8 mouse cellular contexts compared by ENCODE assay signal in genomic region chr14:110754484-110755307, GRCm38 (mm10). TPM values are rescaled to one million over a fixed set of nuclear protein-coding genes. Genes with fewer than 3 reads are reported as not detected.
DNase-seq lines count a peak whose midpoint lies in the region; ATAC-seq and TF ChIP-seq lines count a peak whose summit lies in the region.

TSS of gene Slitrk6 (minus strand) at chr14:110755149.

- peak within 1 kb of the TSS; percentile 7; the same call in 1 of the 2 replicates for H3K4me2 ChIP-seq in heart, postnatal 0 days (ENCODE audit: low read depth, low read length)
- peak within 1 kb of the TSS; percentile 55 for H3K4me2 ChIP-seq in embryonic facial prominence, embryonic 13.5 days
- H3K4me2 ChIP-seq in kidney, embryonic 14.5 days (replicated peaks; ENCODE audit: low read depth, low read length) = peak within 1 kb of the TSS; percentile 36
- peak within 1 kb of the TSS; percentile 37 for H3K4me2 ChIP-seq in midbrain, embryonic 11.5 days

- no peak within 1 kb of the TSS for H3K27ac ChIP-seq in heart, postnatal 0 days (ENCODE audit: low read depth)
- peak within 1 kb of the TSS; percentile 88 for H3K27ac ChIP-seq in embryonic facial prominence, embryonic 13.5 days
- no peak within 1 kb of the TSS for H3K27ac ChIP-seq in kidney, embryonic 14.5 days (ENCODE audit: low read depth, low read length)
- H3K27ac ChIP-seq in midbrain, embryonic 11.5 days (ENCODE audit: low read depth, low read length) = no peak within 1 kb of the TSS

- ATAC-seq in heart, postnatal 0 days (ENCODE audit: insufficient read depth, low read depth) = no peak; the same call in 1 of the 2 replicates
- peak; percentile 84 for ATAC-seq in embryonic facial prominence, embryonic 13.5 days (ENCODE audit: insufficient number of reproducible peaks, insufficient read depth, low FRiP score, low TSS enrichment, low read depth)
- peak; percentile 83 for ATAC-seq in kidney, embryonic 14.5 days (ENCODE audit: low FRiP score, low TSS enrichment)
- peak; percentile 85 for ATAC-seq in midbrain, embryonic 11.5 days (ENCODE audit: low FRiP score)
- ATAC-seq in activated CD4-positive, CD25-positive, alpha-beta regulatory T cell, adult 4 months = no peak

- H3K9ac ChIP-seq in heart, postnatal 0 days (replicated peaks; ENCODE audit: low read depth, low read length) = no peak within 1 kb of the TSS
- peak within 1 kb of the TSS; percentile 74 for H3K9ac ChIP-seq in embryonic facial prominence, embryonic 13.5 days
- H3K9ac ChIP-seq in kidney, embryonic 14.5 days (ENCODE audit: low read depth, low read length) = peak within 1 kb of the TSS; percentile 23; the same call in 1 of the 2 replicates
- H3K9ac ChIP-seq in midbrain, embryonic 11.5 days (ENCODE audit: low read length) = no peak within 1 kb of the TSS; the same call in 1 of the 2 replicates

- peak; percentile 49 for TF ChIP-seq CTCF in heart, postnatal 0 days (IDR thresholded peaks at IDR 0.05; ENCODE audit: low read depth)

- no peaks in the 10 kb centered on the region for H3K36me3 ChIP-seq in heart, postnatal 0 days (replicated peaks; ENCODE audit: control insufficient read depth, insufficient read depth, low read length)
- H3K36me3 ChIP-seq in embryonic facial prominence, embryonic 13.5 days = peaks cover 21% of the 10 kb centered on the region
- H3K36me3 ChIP-seq in kidney, embryonic 14.5 days (ENCODE audit: control insufficient read depth, insufficient read depth, low read length) = 0 out of 2 replicates have a peak, but pooled peaks cover 5% of the 10 kb centered on the region
- no peaks in the 10 kb centered on the region for H3K36me3 ChIP-seq in midbrain, embryonic 11.5 days (ENCODE audit: control insufficient read depth, insufficient read depth, low read length)

- no peak for TF ChIP-seq EP300 in heart, postnatal 0 days (IDR thresholded peaks at IDR 0.05; ENCODE audit: low read depth)

- H3K27me3 ChIP-seq in heart, postnatal 0 days (ENCODE audit: control insufficient read depth, insufficient read depth, low read length) = no peaks in the 10 kb centered on the region
- no peaks in the 10 kb centered on the region for H3K27me3 ChIP-seq in embryonic facial prominence, embryonic 13.5 days
- no peaks in the 10 kb centered on the region for H3K27me3 ChIP-seq in kidney, embryonic 14.5 days (ENCODE audit: control insufficient read depth, insufficient read depth, low read length)
- H3K27me3 ChIP-seq in midbrain, embryonic 11.5 days (ENCODE audit: control insufficient read depth, insufficient read depth, low read length) = no peaks in the 10 kb centered on the region

- H3K4me3 ChIP-seq in heart, postnatal 0 days (ENCODE audit: low read depth, low read length) = peak within 1 kb of the TSS; percentile 16
- peak within 1 kb of the TSS; percentile 49 for H3K4me3 ChIP-seq in embryonic facial prominence, embryonic 13.5 days
- peak within 1 kb of the TSS; percentile 32 for H3K4me3 ChIP-seq in kidney, embryonic 14.5 days (ENCODE audit: low read length)
- H3K4me3 ChIP-seq in midbrain, embryonic 11.5 days (ENCODE audit: low read depth, low read length) = peak within 1 kb of the TSS; percentile 23

- no peaks in the 10 kb centered on the region for H3K9me3 ChIP-seq in heart, postnatal 0 days (replicated peaks; ENCODE audit: control insufficient read depth, low read length)
- H3K9me3 ChIP-seq in embryonic facial prominence, embryonic 13.5 days = peaks cover 12% of the 10 kb centered on the region
- no peaks in the 10 kb centered on the region for H3K9me3 ChIP-seq in kidney, embryonic 14.5 days (ENCODE audit: control insufficient read depth, low read length)
- no peaks in the 10 kb centered on the region for H3K9me3 ChIP-seq in midbrain, embryonic 11.5 days (ENCODE audit: control insufficient read depth, low read length)

- no peaks in the 10 kb centered on the region for H3K4me1 ChIP-seq in heart, postnatal 0 days (ENCODE audit: control insufficient read depth, insufficient read depth)
- H3K4me1 ChIP-seq in embryonic facial prominence, embryonic 13.5 days = no peaks in the 10 kb centered on the region
- H3K4me1 ChIP-seq in kidney, embryonic 14.5 days (ENCODE audit: control insufficient read depth, insufficient read depth, low read length) = no peaks in the 10 kb centered on the region
- no peaks in the 10 kb centered on the region; the same call in 1 of the 2 replicates for H3K4me1 ChIP-seq in midbrain, embryonic 11.5 days (ENCODE audit: control insufficient read depth, insufficient read depth, low read length)

- peak; percentile 10 for DNase-seq in heart, postnatal 0 days (ENCODE audit: low spot score)
- no peak for DNase-seq in heart, postnatal 4 days
- DNase-seq in midbrain, embryonic 11.5 days (ENCODE audit: low spot score, missing footprints) = peak; percentile 92
- DNase-seq in spleen, postnatal 14 days (ENCODE audit: low spot score in 2 of 2) = no peak
- DNase-seq in adrenal gland, postnatal 10 days = no peak

- 54% methylated on average over 11 of the region's 11 CpGs for WGBS in heart, postnatal 0 days
- WGBS in embryonic facial prominence, embryonic 13.5 days = 11% methylated on average over 11 of the region's 11 CpGs
- WGBS in kidney, embryonic 14.5 days = 41% methylated on average over 11 of the region's 11 CpGs
- WGBS in midbrain, embryonic 11.5 days = 30% methylated on average over 11 of the region's 11 CpGs

RNA-seq across cellular contexts. Expression of gene Slitrk6, which starts in this region (rescaled TPM):
- total RNA-seq in heart, postnatal 0 days (2014; rRNA removed; ENCODE audit: low replicate concordance) = 0.35 and 1.1 TPM in 2 replicates
- 0.79 and 1.1 TPM in 2 replicates for polyA plus RNA-seq in heart, postnatal 0 days (2015; fragmentation: Nextera tagmentation; extraction: Ambion mirVana)
- 1 to 10 TPM; 1.2 to 2.0 TPM for total RNA-seq in heart, postnatal 4 days (2021)
- 30.9 and 31.5 TPM in 2 replicates for polyA plus RNA-seq in embryonic facial prominence, embryonic 13.5 days (2015; fragmentation: Nextera tagmentation; extraction: Ambion mirVana)
- polyA plus RNA-seq in kidney, embryonic 14.5 days (2014; fragmentation: Nextera tagmentation; extraction: Ambion mirVana) = 2.4 and 4.3 TPM in 2 replicates
- 2.1 and 2.6 TPM in 2 replicates for polyA plus RNA-seq in midbrain, embryonic 11.5 days (2014; fragmentation: Nextera tagmentation; extraction: Ambion mirVana)
- polyA plus RNA-seq in activated CD4-positive, CD25-positive, alpha-beta regulatory T cell, adult 4 months (2017; shearing (Covaris generic)) = not detected
- total RNA-seq in adrenal gland, postnatal 10 days (2021) = 1 to 10 TPM; 1.3 to 1.7 TPM

Comparison
In these comparisons a context has a peak if more than half of its experiments do, and no peak if none do; other contexts are left out.
1. DNase-seq: peak in heart, postnatal 0 days (single experiment) and midbrain, embryonic 11.5 days (single experiment); none in heart, postnatal 4 days (single experiment), spleen, postnatal 14 days (0 of 2) and adrenal gland, postnatal 10 days (single experiment).
2. ATAC-seq: peak in embryonic facial prominence, embryonic 13.5 days (single experiment), kidney, embryonic 14.5 days (single experiment) and midbrain, embryonic 11.5 days (single experiment); none in heart, postnatal 0 days (single experiment) and activated CD4-positive, CD25-positive, alpha-beta regulatory T cell, adult 4 months (single experiment).
3. H3K9ac ChIP-seq: peak in embryonic facial prominence, embryonic 13.5 days (single experiment) and kidney, embryonic 14.5 days (single experiment); none in heart, postnatal 0 days (single experiment) and midbrain, embryonic 11.5 days (single experiment).
4. Peak in every context shown above with its lines, with median percentiles within 50 percentile points of each other: H3K4me2 ChIP-seq and H3K4me3 ChIP-seq.